Mouse (Mus musculus) G1E (cell line): ENCODE data around the gene Smim23. TPM values are rescaled to one million over a fixed set of nuclear protein-coding genes. Genes with fewer than 3 reads are reported as not detected.

ENCODE experiments used
- ATAC-seq: 2 replicates; pipeline ENCODE4 v1.8.0; 2016; ENCODE audit warnings: mild to moderate bottlenecking; ENCODE audit not compliant: insufficient number of reproducible peaks, poor library complexity, low FRiP score, severe bottlenecking; ENCODE audit errors: extremely low read depth
- DNase-seq: peaks from one replicate; pipeline ENCODE4 v3.0.0; 2012; ENCODE audit warnings: low spot score
- H3K27me3 ChIP-seq: 2 replicates; pipeline ENCODE4 v1.6.1; 2012; ENCODE audit warnings: mild to moderate bottlenecking, low read length, inconsistent platforms; ENCODE audit not compliant: insufficient read depth
- H3K36me3 ChIP-seq: replicated peaks from 2 replicates; pipeline ENCODE3; 2012; ENCODE audit warnings: mild to moderate bottlenecking, inconsistent platforms
- H3K4me1 ChIP-seq: 2 replicates; pipeline ENCODE4 v1.6.1; 2012; ENCODE audit warnings: low read depth, low read length, inconsistent platforms, mixed read lengths; ENCODE audit not compliant: insufficient read depth
- H3K4me3 ChIP-seq: 2 replicates; pipeline ENCODE4 v1.5.1; 2012; ENCODE audit warnings: low read depth, mild to moderate bottlenecking, inconsistent platforms, low read length, moderate library complexity, mixed read lengths
- H3K9me3 ChIP-seq: replicated peaks from 2 replicates; pipeline ENCODE4 v1.6.1; 2012; ENCODE audit warnings: inconsistent platforms
- CTCF ChIP-seq: IDR thresholded peaks from 2 replicates; pipeline ENCODE4 v1.5.1; 2012; ENCODE audit warnings: low read depth, low read length, inconsistent platforms, mixed read lengths
- GATA1 ChIP-seq: IDR thresholded peaks from 2 replicates; pipeline ENCODE4 v1.6.1; 2012; ENCODE audit warnings: borderline replicate concordance, low read length, inconsistent platforms, mixed read lengths
- GATA2 ChIP-seq: IDR thresholded peaks from 2 replicates; pipeline ENCODE4 v1.6.1; 2012; ENCODE audit warnings: low read depth, low read length, inconsistent platforms, borderline replicate concordance
- POLR2AphosphoS5 ChIP-seq: IDR thresholded peaks from 2 replicates; pipeline ENCODE4 v1.6.1; 2012; ENCODE audit warnings: low read depth, low read length, inconsistent platforms; ENCODE audit not compliant: insufficient replicate concordance
- TAL1 ChIP-seq: conservative IDR thresholded peaks from 2 replicates; pipeline ENCODE4 v1.6.1; 2012; ENCODE audit warnings: low read depth, low read length, inconsistent platforms, mixed read lengths
- polyA plus RNA-seq: library from polyadenylated mRNA; stranded (reverse); fragments of >175 nt; gene quantifications from 2 replicates; pipeline ENCODE4 v1.2.3, GENCODE M21; 2012
- total RNA-seq, 2 experiments: library from RNA; stranded (forward) in 1 of 2; stranded (reverse) in 1 of 2; fragments of 200-1000 nt in 1 of 2; fragments of >200 nt in 1 of 2; fragmentation: Nextera tagmentation in 1 of 2; gene quantifications; 2 replicates each; pipeline ENCODE4 v1.2.3; 2014 to 2017

The Smim23 gene
- total RNA-seq (2014; fragmentation: Nextera tagmentation) (not detected in 2 replicates), total RNA-seq (2017) (not detected in 2 replicates), polyA plus RNA-seq (not detected in 2 replicates)

- DNase-seq (no peak), ATAC-seq (no peak)
- no peak within 1 kb of the TSS for H3K4me3 ChIP-seq
- TF ChIP-seq POLR2AphosphoS5 (no peak), GATA2 (no peak), GATA1 (no peak), TAL1 (no peak), CTCF (no peak)
- H3K4me1 ChIP-seq, result no peaks in the 10 kb centered on the region
- H3K27me3 ChIP-seq, result no peaks in the 10 kb centered on the region; the same call in 1 of the 2 replicates
- no peaks in the 10 kb centered on the region for H3K9me3 ChIP-seq
- no peaks in the 10 kb centered on the region for H3K36me3 ChIP-seq
Observed at GRCm38 (mm10) chr11:32824505-32824904, at the start of gene Smim23. TSS of gene Smim23 (minus strand) at chr11:32824605.

- TF ChIP-seq GATA1, result no peak
- no peak for TF ChIP-seq CTCF
- TF ChIP-seq POLR2AphosphoS5, result no peak
- no peak for TF ChIP-seq GATA2
- no peak for TF ChIP-seq TAL1
- DNase-seq (no peak), ATAC-seq (no peak)
- Histone ChIP-seq H3K9me3 (peaks cover 4% of the 10 kb centered on the region), H3K4me3 (no peak overlapping the region), H3K4me1 (no peaks in the 10 kb centered on the region), H3K36me3 (no peaks in the 10 kb centered on the region), H3K27me3 (0 out of 2 replicates have a peak, but pooled peaks cover 3% of the 10 kb centered on the region)
Observed at GRCm38 (mm10) chr11:32868619-32869383, 44.4 kb upstream of the Smim23 start.

- no peak for TF ChIP-seq TAL1
- no peak for TF ChIP-seq GATA2
- no peak for TF ChIP-seq GATA1
- no peak for TF ChIP-seq CTCF
- no peak for TF ChIP-seq POLR2AphosphoS5
- Histone ChIP-seq H3K27me3 (no peaks in the 10 kb centered on the region), H3K4me1 (no peaks in the 10 kb centered on the region), H3K4me3 (no peak overlapping the region), H3K9me3 (no peaks in the 10 kb centered on the region), H3K36me3 (no peaks in the 10 kb centered on the region)
- DNase-seq, result no peak
- no peak for ATAC-seq
Observed at GRCm38 (mm10) chr11:32864615-32865014, 40.2 kb upstream of the Smim23 start.

GRCm38 (mm10) chr11:32857418-32857879, 33.0 kb upstream of the Smim23 start:
- Histone ChIP-seq H3K36me3 (no peaks in the 10 kb centered on the region), H3K4me1 (no peaks in the 10 kb centered on the region), H3K27me3 (no peaks in the 10 kb centered on the region), H3K4me3 (no peak overlapping the region), H3K9me3 (no peaks in the 10 kb centered on the region)
- DNase-seq, result no peak
- TF ChIP-seq GATA2 (no peak), CTCF (no peak), POLR2AphosphoS5 (no peak), GATA1 (no peak), TAL1 (no peak)
- ATAC-seq, result no peak

- no peak for DNase-seq
- Histone ChIP-seq H3K36me3 (no peaks in the 10 kb centered on the region), H3K4me1 (no peaks in the 10 kb centered on the region), H3K27me3 (no peaks in the 10 kb centered on the region; the same call in 1 of the 2 replicates), H3K4me3 (no peak overlapping the region), H3K9me3 (no peaks in the 10 kb centered on the region)
- ATAC-seq, result no peak
- TF ChIP-seq GATA2 (no peak), POLR2AphosphoS5 (no peak), TAL1 (no peak), GATA1 (no peak), CTCF (no peak)
Observed at GRCm38 (mm10) chr11:32846682-32847222, 22.3 kb upstream of the Smim23 start.

GRCm38 (mm10) chr11:32841169-32841568, 16.8 kb upstream of the Smim23 start:
- no peak for TF ChIP-seq POLR2AphosphoS5
- no peak for TF ChIP-seq CTCF
- TF ChIP-seq GATA1, result no peak
- no peak for TF ChIP-seq TAL1
- no peak for TF ChIP-seq GATA2
- no peak for DNase-seq
- Histone ChIP-seq H3K4me3 (no peak overlapping the region), H3K36me3 (no peaks in the 10 kb centered on the region), H3K9me3 (no peaks in the 10 kb centered on the region), H3K4me1 (no peaks in the 10 kb centered on the region), H3K27me3 (peaks cover 15% of the 10 kb centered on the region)
- ATAC-seq, result no peak
